Mouse (Mus musculus) limb, embryonic 14.5 days (tissue): ENCODE results near the gene Stx18. TPM values are rescaled to one million over a fixed set of nuclear protein-coding genes. Genes with fewer than 3 reads are reported as not detected.

Source experiments
- ATAC-seq: fragments of 200-750 bp; cut with Nextera tagmentation; 2 replicates; pipeline ENCODE4 v1.8.0; 2017; ENCODE audit warnings: low read depth, moderate number of reproducible peaks, moderate TSS enrichment; ENCODE audit not compliant: low FRiP score
- DNase-seq: peaks from one replicate; pipeline ENCODE4 v3.0.0-alpha.2; 2015; ENCODE audit warnings: low spot score
- H3K27ac ChIP-seq: fragments of 300-500 bp; sonication (generic); replicated peaks from 2 replicates; pipeline ENCODE4 v1.5.1; 2014; ENCODE audit warnings: low read depth, mild to moderate bottlenecking, low read length, moderate library complexity, mixed read lengths
- H3K27me3 ChIP-seq: fragments of 300-500 bp; sonication (generic); 2 replicates; pipeline ENCODE4 v1.6.1; 2014; ENCODE audit warnings: low read length, mixed read lengths; ENCODE audit not compliant: control insufficient read depth, insufficient read depth
- H3K36me3 ChIP-seq: fragments of 300-500 bp; sonication (generic); 2 replicates; pipeline ENCODE4 v1.6.1; 2014; ENCODE audit warnings: mild to moderate bottlenecking, low read length, moderate library complexity, mixed read lengths; ENCODE audit not compliant: control insufficient read depth, insufficient read depth
- H3K4me1 ChIP-seq: fragments of 300-500 bp; sonication (generic); 2 replicates; pipeline ENCODE4 v1.6.1; 2014; ENCODE audit warnings: antibody characterized with exemption, low read length, mixed read lengths; ENCODE audit not compliant: control insufficient read depth, insufficient read depth
- H3K4me2 ChIP-seq: fragments of 300-500 bp; sonication (generic); replicated peaks from 2 replicates; pipeline ENCODE4 v1.6.1; 2014; ENCODE audit warnings: low read depth, mild to moderate bottlenecking, low read length, moderate library complexity; ENCODE audit not compliant: severe bottlenecking
- H3K4me3 ChIP-seq: fragments of 300-500 bp; sonication (generic); replicated peaks from 2 replicates; pipeline ENCODE4 v1.5.1; 2014; ENCODE audit warnings: low read length
- H3K9ac ChIP-seq: fragments of 300-500 bp; sonication (generic); 2 replicates; pipeline ENCODE4 v1.6.1; 2014; ENCODE audit warnings: mild to moderate bottlenecking, low read depth, low read length, moderate library complexity; ENCODE audit not compliant: severe bottlenecking
- H3K9me3 ChIP-seq: fragments of 300-500 bp; sonication (generic); 2 replicates; pipeline ENCODE4 v1.6.1; 2016; ENCODE audit warnings: low read length; ENCODE audit not compliant: control insufficient read depth
- POLR2A ChIP-seq: fragments of 200-500 bp; IDR thresholded peaks from 2 replicates; pipeline ENCODE4 v1.8.0; 2012; ENCODE audit warnings: inconsistent platforms, mild to moderate bottlenecking, moderate library complexity, borderline replicate concordance; ENCODE audit not compliant: insufficient read depth, insufficient read length; ENCODE audit errors: extremely low read depth
- whole genome bisulfite sequencing: fragments of 180-500 bp; shearing (Covaris S2); extraction: QIAGEN DNeasy Blood & Tissue Kit; methylation state at CpG from one replicate; pipeline ENCODE4 v1.1.7; 2014; 5-methylcytosine and 5-hydroxymethylcytosine counted together
- polyA plus RNA-seq, 2 experiments: library from polyadenylated mRNA; depleted of rRNA in 1 of 2; stranded (reverse) in 1 of 2; unstranded in 1 of 2; fragments of >200 nt; fragmentation: Nextera tagmentation in 1 of 2; extraction: Ambion mirVana in 1 of 2; gene quantifications; 2 replicates each; pipeline versions ENCODE4 v1.2.1 to v1.2.3; 2012 to 2014

Gene Stx18
- polyA plus RNA-seq, 2 experiments = 43.1 to 52.3 TPM

DNA sequence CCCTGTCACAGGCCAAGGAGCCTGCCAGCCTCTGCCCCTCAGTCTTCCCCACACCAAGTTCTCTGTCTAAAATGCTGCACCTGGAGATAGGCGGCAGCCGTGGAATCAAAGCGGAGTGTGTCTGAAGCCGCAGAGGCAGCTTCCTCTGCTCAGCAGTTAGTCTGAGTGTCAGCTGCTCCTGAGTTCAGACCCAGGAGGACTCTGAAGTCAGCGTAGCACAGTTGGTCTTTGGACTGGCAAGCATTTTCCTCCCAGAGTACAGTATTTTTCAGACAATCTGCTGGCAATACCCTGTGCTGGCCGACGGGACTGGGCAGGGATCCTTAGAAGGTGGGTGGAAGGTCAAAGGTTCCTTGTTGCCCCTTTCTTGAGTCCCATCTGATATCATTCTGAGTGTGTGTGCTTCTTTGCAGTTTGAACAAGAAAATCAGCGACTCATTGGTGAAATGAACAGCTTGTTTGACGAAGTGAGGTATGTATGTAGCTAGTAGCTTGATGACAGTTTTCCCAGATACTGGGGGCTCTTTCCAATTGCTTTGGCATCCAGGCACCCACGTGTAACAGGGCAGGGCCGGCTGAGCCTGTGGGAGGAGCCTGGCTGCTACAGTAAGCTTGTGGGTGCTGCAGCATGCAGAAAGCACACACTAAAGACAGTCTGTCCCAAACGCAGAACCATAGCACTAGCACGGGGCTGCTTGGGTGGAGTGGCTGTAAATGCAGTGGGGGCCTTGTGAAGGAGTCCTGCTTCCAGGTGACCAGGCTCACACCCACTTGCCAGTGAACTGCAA is 88.2 kb downstream of the Stx18 start:
- no peaks in the 10 kb centered on the region for H3K27me3 ChIP-seq
- H3K36me3 ChIP-seq = peaks cover 37% of the 10 kb centered on the region
- WGBS = 87% methylated on average over 13 of the region's 13 CpGs
- DNase-seq (no peak), ATAC-seq (no peak)
- TF ChIP-seq POLR2A = no peak
- H3K9me3 ChIP-seq = no peaks in the 10 kb centered on the region
- H3K4me1 ChIP-seq = no peaks in the 10 kb centered on the region
- H3K4me2 ChIP-seq = no peak overlapping the region
- H3K4me3 ChIP-seq = no peak overlapping the region
- no peak overlapping the region for H3K27ac ChIP-seq
- no peak overlapping the region for H3K9ac ChIP-seq

DNA sequence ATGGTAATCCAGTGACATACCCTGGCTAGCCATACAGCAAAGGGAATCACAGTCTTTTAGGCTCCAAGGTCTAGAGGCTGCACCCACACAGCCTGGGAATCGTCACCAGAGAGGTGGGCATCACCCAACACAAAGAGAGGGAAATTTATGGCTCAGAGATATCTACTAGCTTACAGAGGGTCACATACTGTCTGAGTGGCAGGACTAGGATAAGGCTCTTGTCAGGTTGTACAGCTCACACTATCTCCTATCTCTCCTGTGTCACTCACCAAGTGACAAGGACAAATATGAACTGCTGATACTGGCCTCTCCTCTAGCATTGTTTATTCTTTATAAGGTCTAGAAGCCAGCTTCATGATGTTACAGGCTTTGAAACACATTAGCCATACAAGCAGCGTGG is 90.8 kb downstream of the Stx18 start:
- Histone ChIP-seq H3K4me1 (no peaks in the 10 kb centered on the region), H3K4me3 (no peak overlapping the region), H3K9ac (no peak overlapping the region), H3K36me3 (peaks cover 30% of the 10 kb centered on the region), H3K27me3 (no peaks in the 10 kb centered on the region), H3K27ac (no peak overlapping the region), H3K4me2 (no peak overlapping the region), H3K9me3 (no peaks in the 10 kb centered on the region)
- TF ChIP-seq POLR2A = no peak
- DNase-seq (no peak), ATAC-seq (no peak)
- 97% methylated on average over 2 of the region's 2 CpGs for WGBS

DNA sequence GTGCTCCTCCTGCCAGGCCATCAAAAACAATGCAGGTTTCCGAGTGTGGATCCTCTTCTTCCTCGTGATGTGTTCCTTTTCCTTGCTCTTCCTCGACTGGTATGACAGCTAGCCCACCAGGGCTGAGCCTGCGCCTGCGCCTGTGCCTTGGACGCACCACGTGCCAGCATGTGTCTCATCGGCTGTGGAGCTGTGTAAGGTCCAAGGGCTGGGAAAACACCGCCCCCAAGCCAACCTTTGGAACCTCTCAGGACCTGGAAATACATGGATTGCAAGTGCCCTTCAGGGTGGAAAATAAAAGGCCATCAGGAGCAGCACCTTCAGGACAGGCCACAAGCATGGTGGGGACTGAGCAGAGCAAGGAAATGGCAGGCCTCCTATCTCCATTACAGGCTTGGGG is 97.7 kb downstream of the Stx18 start:
- H3K9ac ChIP-seq = no peak overlapping the region

DNA sequence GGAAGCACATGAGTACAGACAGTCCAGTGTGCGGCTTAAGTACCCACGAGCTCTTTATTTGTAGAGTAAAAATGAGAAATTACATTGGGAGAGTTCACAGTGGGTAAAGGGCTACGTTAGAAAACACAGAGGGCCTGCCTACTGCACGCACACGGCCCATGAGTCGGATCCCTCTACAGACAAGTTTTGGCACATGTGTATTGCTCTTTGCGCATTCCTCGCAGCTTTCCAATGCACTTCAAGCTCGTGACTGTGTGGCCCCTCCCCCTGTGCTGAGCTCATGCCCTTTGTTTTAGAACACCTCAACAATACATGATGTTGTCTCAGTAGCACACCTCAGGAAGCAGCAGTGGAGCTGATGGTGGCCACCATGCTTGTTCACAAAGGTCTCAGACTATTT is 98.6 kb downstream of the Stx18 start:
- H3K36me3 ChIP-seq = peaks cover 72% of the 10 kb centered on the region
- ATAC-seq = no peak
- H3K27ac ChIP-seq = no peak overlapping the region

More for the DNA sequence above, 97.7 kb downstream of the Stx18 start:
- no peak for DNase-seq
- Histone ChIP-seq H3K27ac (no peak overlapping the region), H3K4me2 (no peak overlapping the region), H3K36me3 (peaks cover 64% of the 10 kb centered on the region), H3K27me3 (no peaks in the 10 kb centered on the region), H3K4me3 (no peak overlapping the region), H3K4me1 (no peaks in the 10 kb centered on the region), H3K9me3 (no peaks in the 10 kb centered on the region)
- no peak for TF ChIP-seq POLR2A
- no peak for ATAC-seq
- WGBS = 84% methylated on average over 9 of the region's 9 CpGs

DNA sequence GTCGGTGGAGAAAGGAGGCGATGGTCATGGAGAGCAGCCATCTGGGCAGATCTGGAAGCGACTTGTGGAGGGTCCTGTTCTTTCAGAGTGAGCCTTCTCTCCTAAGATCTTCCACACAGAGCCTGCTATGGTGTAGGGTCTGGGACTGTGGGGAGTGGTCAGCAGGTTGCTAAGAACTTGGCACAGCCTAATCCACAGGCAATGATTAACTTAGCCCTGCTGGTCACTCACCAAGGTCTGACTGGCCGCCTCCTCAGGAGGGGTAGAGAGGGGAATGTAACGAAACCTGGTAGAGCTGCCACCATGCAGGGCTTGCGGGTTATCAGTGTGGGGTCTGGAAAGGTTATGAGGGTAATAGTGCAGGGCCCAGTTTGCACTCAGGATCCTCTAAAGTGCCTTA is 102.4 kb downstream of the Stx18 start:
- no peak overlapping the region for H3K4me3 ChIP-seq
- H3K4me1 ChIP-seq = no peaks in the 10 kb centered on the region

More for the DNA sequence above, 98.6 kb downstream of the Stx18 start:
- TF ChIP-seq POLR2A = no peak
- DNase-seq = no peak
- Histone ChIP-seq H3K4me3 (no peak overlapping the region), H3K27me3 (no peaks in the 10 kb centered on the region), H3K4me1 (no peaks in the 10 kb centered on the region), H3K4me2 (no peak overlapping the region), H3K9ac (no peak overlapping the region), H3K9me3 (no peaks in the 10 kb centered on the region)
- 68% methylated on average over 9 of the region's 9 CpGs for WGBS

DNA sequence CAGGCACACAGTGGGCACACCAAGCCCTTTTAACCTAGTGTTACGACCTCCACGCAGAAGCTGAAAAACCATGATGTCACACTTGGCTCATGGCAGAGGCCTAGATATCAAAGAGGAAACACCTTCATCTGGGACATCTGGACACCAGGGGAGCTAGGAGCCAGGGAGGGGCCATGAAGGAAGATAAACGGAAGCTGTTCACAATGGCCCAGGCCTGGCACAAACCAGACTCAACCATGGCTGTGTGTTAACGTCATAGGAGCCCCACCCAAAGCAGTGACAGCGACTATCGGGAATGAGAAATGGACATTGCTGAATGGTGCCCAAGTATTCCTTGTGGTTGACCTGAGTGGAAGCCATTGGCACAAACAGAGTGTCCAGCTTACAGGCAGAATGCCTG is 108.0 kb downstream of the Stx18 start:
- no peak for TF ChIP-seq POLR2A
- Histone ChIP-seq H3K36me3 (peaks cover 87% of the 10 kb centered on the region), H3K4me2 (no peak overlapping the region), H3K4me3 (no peak overlapping the region), H3K9me3 (no peaks in the 10 kb centered on the region), H3K27ac (no peak overlapping the region), H3K27me3 (no peaks in the 10 kb centered on the region), H3K9ac (no peak overlapping the region), H3K4me1 (no peaks in the 10 kb centered on the region)
- DNase-seq (no peak), ATAC-seq (no peak)
- 83% methylated on average over 6 of the region's 6 CpGs for WGBS

More for the DNA sequence above, 102.4 kb downstream of the Stx18 start:
- Histone ChIP-seq H3K4me2 (no peak overlapping the region), H3K27me3 (no peaks in the 10 kb centered on the region), H3K27ac (no peak overlapping the region), H3K9ac (no peak overlapping the region), H3K9me3 (no peaks in the 10 kb centered on the region), H3K36me3 (peaks cover 87% of the 10 kb centered on the region)
- TF ChIP-seq POLR2A = no peak
- WGBS = 86% methylated on average over 6 of the region's 6 CpGs
- no peak for DNase-seq
- no peak for ATAC-seq
